Mouse (Mus musculus): ENCODE data around the gene Glis3.

Gene Glis3

GRCm38 (mm10) chr19:28389146-28389545 is 290.7 kb downstream of the Glis3 start:
- no peak for ATAC-seq (ENCODE audit: low TSS enrichment)

- ATAC-seq (ENCODE audit: low TSS enrichment), result no peak
These were observed 296.5 kb downstream of the Glis3 start for GRCm38 (mm10) chr19:28383425-28383824.

GRCm38 (mm10) chr19:28382168-28382911 is 297.5 kb downstream of the Glis3 start:
- ATAC-seq (ENCODE audit: low TSS enrichment), result peak; percentile 60

- 0 out of 2 replicates have a peak, but pooled peaks have one; percentile 24 for ATAC-seq (ENCODE audit: low TSS enrichment)
These were observed 298.4 kb downstream of the Glis3 start for GRCm38 (mm10) chr19:28381441-28381840.

- no peak for ATAC-seq (ENCODE audit: low TSS enrichment)
These were observed 299.1 kb downstream of the Glis3 start for GRCm38 (mm10) chr19:28380691-28381262.

- ATAC-seq (ENCODE audit: low TSS enrichment), result no peak
These were observed 302.0 kb downstream of the Glis3 start for GRCm38 (mm10) chr19:28377788-28378295.

- ATAC-seq (ENCODE audit: low TSS enrichment), result no peak
These were observed 303.5 kb downstream of the Glis3 start for GRCm38 (mm10) chr19:28376401-28376800.

GRCm38 (mm10) chr19:28375746-28376145 is 304.1 kb downstream of the Glis3 start:
- no peak for ATAC-seq (ENCODE audit: low TSS enrichment)

- ATAC-seq (ENCODE audit: low TSS enrichment), result no peak
These were observed 305.4 kb downstream of the Glis3 start for GRCm38 (mm10) chr19:28374524-28374923.

GRCm38 (mm10) chr19:28368215-28368614 is 311.7 kb downstream of the Glis3 start:
- no peak for ATAC-seq (ENCODE audit: low TSS enrichment)

- no peak for ATAC-seq (ENCODE audit: low TSS enrichment)
These were observed 312.6 kb downstream of the Glis3 start for GRCm38 (mm10) chr19:28367274-28367673.

- ATAC-seq (ENCODE audit: low TSS enrichment), result no peak
These were observed 313.1 kb downstream of the Glis3 start for GRCm38 (mm10) chr19:28366766-28367165.

GRCm38 (mm10) chr19:28365897-28366296 is 314.0 kb downstream of the Glis3 start:
- peak; percentile 59 for ATAC-seq (ENCODE audit: low TSS enrichment)

- no peak for ATAC-seq (ENCODE audit: low TSS enrichment)
These were observed 319.0 kb downstream of the Glis3 start for GRCm38 (mm10) chr19:28360884-28361283.

GRCm38 (mm10) chr19:28357595-28357994 is 322.3 kb downstream of the Glis3 start:
- no peak for ATAC-seq (ENCODE audit: low TSS enrichment)

- no peak for ATAC-seq (ENCODE audit: low TSS enrichment)
These were observed 328.5 kb downstream of the Glis3 start for GRCm38 (mm10) chr19:28351068-28352066.

- ATAC-seq (ENCODE audit: low TSS enrichment), result peak; percentile 64; the same call in 1 of the 2 replicates
These were observed 332.6 kb downstream of the Glis3 start for GRCm38 (mm10) chr19:28347080-28347825.

GRCm38 (mm10) chr19:28343640-28344039 is 336.2 kb downstream of the Glis3 start:
- no peak for ATAC-seq (ENCODE audit: low TSS enrichment)

- ATAC-seq (ENCODE audit: low TSS enrichment), result no peak
These were observed 342.3 kb downstream of the Glis3 start for GRCm38 (mm10) chr19:28337574-28337973.

GRCm38 (mm10) chr19:28336651-28337510 is 343.0 kb downstream of the Glis3 start:
- no peak for ATAC-seq (ENCODE audit: low TSS enrichment)

Measured in frontal cortex, adult (tissue).